Mouse (Mus musculus) kidney, adult 2 months (tissue): ENCODE data around the gene Gatd1. TPM values are rescaled to one million over a fixed set of nuclear protein-coding genes. Genes with fewer than 3 reads are reported as not detected.

Source experiments
- DNase-seq: peaks from one replicate; pipeline ENCODE4 v3.0.0; 2021
- H3K27ac ChIP-seq: fragments of 200-500 bp; 2 replicates; pipeline ENCODE4 v1.5.1; 2012; ENCODE audit warnings: low read depth, low read length, control low read depth, inconsistent platforms; ENCODE audit not compliant: insufficient read depth
- H3K27me3 ChIP-seq: fragments of 200-500 bp; replicated peaks from 2 replicates; pipeline ENCODE4 v1.6.1; 2012; ENCODE audit warnings: mild to moderate bottlenecking, moderate library complexity, low read length, inconsistent platforms; ENCODE audit not compliant: control insufficient read depth, insufficient read depth
- H3K36me3 ChIP-seq: fragments of 200-500 bp; 2 replicates; pipeline ENCODE4 v1.6.1; 2012; ENCODE audit warnings: mild to moderate bottlenecking, moderate library complexity, low read length, inconsistent platforms; ENCODE audit not compliant: control insufficient read depth, insufficient read depth
- H3K4me1 ChIP-seq: fragments of 200-500 bp; 2 replicates; pipeline ENCODE4 v1.6.1; 2011; ENCODE audit warnings: low read length; ENCODE audit not compliant: control insufficient read depth, insufficient read depth
- H3K4me3 ChIP-seq: fragments of 200-500 bp; 2 replicates; pipeline ENCODE4 v1.5.1; 2011; ENCODE audit warnings: mild to moderate bottlenecking, low read depth, low read length, control low read depth; ENCODE audit not compliant: insufficient read depth
- CTCF ChIP-seq: fragments of 200-500 bp; conservative IDR thresholded peaks from 2 replicates; pipeline ENCODE4 v1.5.1; 2011; ENCODE audit warnings: low read depth, mild to moderate bottlenecking, control low read depth, low read length, moderate library complexity, mixed read lengths; ENCODE audit not compliant: insufficient read depth, insufficient read length
- POLR2A ChIP-seq: fragments of 200-500 bp; IDR thresholded peaks from one replicate; pipeline ENCODE4 v1.6.1; 2011; ENCODE audit warnings: low read depth, low read length, control low read depth
- WGBS: fragments of 180-500 bp; shearing (Covaris S2); methylation state at CpG from one replicate; pipeline ENCODE4 v1.1.7; 2018; 5-methylcytosine and 5-hydroxymethylcytosine counted together
- polyA plus RNA-seq: library from polyadenylated mRNA; depleted of rRNA; stranded (reverse); fragments of >200 nt; gene quantifications from 2 replicates; pipeline ENCODE4 v1.2.3, GENCODE M21; 2012

The Gatd1 gene
- polyA plus RNA-seq, 1 experiment = 51.7 TPM

DNA sequence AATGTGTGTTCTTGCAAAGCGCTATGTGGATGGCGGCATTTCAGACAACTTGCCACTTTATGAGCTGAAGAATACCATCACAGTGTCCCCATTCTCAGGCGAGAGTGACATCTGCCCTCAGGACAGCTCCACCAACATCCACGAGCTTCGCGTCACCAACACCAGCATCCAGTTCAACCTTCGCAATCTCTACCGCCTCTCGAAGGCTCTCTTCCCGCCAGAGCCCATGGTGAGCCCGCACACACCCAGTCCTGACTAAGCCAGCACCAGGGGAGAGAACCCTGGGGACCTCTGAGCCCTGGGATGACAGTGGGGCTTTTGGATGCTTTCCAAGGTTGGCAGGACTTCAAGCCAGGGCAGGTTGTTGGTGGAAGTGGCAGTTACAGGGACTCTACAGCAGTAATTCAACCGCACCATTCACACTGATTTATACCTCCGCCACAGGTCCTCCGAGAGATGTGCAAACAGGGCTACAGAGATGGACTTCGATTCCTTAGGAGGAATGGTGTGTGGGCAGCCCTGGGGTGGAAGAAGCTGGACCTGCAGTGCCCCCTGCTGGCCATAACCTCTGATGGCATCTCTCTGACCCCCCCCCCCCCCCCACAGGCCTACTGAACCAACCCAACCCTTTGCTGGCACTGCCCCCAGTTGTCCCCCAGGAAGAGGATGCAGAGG, 44.2 kb upstream of the Gatd1 start:
- 71% methylated on average over 15 of the region's 15 CpGs for WGBS

DNA sequence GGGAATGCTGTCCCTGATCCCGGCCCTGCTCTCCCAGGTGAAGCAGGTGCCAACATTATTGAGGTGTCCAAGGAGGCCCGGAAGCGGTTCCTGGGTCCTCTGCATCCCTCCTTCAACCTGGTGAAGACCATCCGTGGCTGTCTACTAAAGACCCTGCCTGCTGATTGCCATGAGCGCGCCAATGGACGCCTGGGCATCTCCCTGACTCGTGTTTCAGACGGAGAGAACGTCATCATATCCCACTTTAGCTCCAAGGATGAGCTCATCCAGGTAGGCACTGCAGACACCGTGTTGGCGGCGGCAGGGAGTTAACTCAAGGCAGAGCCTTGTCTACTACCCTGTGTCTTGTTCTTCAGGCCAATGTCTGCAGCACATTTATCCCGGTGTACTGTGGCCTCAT, 43.3 kb upstream of the Gatd1 start:
- 94% methylated on average over 14 of the region's 14 CpGs for WGBS
- DNase-seq = no peak
- Histone ChIP-seq H3K4me3 (no peak overlapping the region), H3K4me1 (peaks cover 12% of the 10 kb centered on the region), H3K27ac (no peak overlapping the region), H3K36me3 (no peaks in the 10 kb centered on the region), H3K27me3 (no peaks in the 10 kb centered on the region)
- TF ChIP-seq CTCF (no peak), POLR2A (no peak)

More for the DNA sequence above, 44.2 kb upstream of the Gatd1 start:
- Histone ChIP-seq H3K27me3 (no peaks in the 10 kb centered on the region), H3K4me3 (no peak overlapping the region), H3K36me3 (no peaks in the 10 kb centered on the region), H3K27ac (no peak overlapping the region), H3K4me1 (peaks cover 16% of the 10 kb centered on the region)
- TF ChIP-seq POLR2A = no peak
- peak; percentile 63 for TF ChIP-seq CTCF
- DNase-seq = peak; percentile 75

DNA sequence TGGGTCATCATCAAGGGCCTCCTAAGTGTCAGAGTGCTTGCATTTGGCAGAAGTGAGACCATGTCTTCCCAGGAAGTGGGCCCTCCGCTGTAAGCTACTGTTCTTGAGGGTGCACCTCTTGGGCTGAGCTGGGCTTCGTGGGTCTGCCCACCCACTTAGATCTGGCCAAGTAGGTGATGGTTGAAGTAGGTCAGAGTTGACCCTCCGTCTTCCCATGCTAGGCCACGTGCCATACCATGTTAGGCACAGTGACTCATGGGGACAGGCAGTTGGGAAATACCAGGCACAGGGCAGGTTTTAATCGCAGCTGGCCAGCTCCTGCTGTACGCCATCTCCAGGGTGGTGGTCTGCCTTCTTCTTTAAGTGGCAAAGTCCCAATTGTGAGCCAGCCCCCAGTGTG, 42.8 kb upstream of the Gatd1 start:
- DNase-seq = no peak
- Histone ChIP-seq H3K4me1 (peaks cover 12% of the 10 kb centered on the region), H3K36me3 (no peaks in the 10 kb centered on the region), H3K4me3 (no peak overlapping the region), H3K27me3 (no peaks in the 10 kb centered on the region), H3K27ac (peak overlapping the region; percentile 93)
- TF ChIP-seq CTCF = no peak
- no peak for TF ChIP-seq POLR2A
- 68% methylated on average over 6 of the region's 6 CpGs for WGBS

DNA sequence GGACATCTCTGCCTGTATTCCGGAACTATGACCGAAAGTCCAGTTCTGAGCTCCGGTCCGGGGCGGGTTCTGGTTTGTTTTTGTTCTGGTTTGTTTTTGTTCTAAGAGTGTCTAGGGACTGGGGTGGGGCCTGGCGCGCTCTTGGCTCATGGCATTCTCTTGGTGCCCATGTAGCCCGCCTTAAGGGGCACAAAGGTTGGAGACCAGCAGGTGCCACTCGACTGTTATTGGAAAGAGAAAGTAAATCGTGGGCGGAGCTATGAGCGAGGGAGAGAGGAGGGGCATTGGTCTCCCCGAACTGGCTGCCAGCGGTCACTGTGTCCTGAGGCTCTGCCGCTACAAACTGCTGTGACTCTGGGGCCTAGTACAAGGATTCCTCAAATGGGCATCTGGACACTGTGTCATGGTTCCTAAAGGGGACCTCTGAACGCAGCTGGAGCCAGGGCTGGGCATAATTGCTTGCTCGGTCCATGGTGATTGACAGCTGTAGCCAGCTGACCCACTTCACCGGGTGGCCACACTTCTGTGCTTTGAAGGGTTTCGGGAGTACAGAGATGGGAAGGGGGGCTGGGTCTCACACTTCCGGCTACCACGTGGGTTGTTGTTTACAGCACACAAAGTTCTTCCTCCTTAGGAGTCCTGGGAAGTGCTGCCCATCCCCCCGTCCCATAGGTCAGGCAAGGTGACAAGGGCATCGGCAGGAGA, 41.8 kb upstream of the Gatd1 start:
- peak overlapping the region; percentile 93 for H3K27ac ChIP-seq
- H3K36me3 ChIP-seq = no peaks in the 10 kb centered on the region
- H3K27me3 ChIP-seq = no peaks in the 10 kb centered on the region
- DNase-seq = peak; percentile 95
- H3K4me3 ChIP-seq = peak overlapping the region; percentile 97
- no peak for TF ChIP-seq CTCF
- under 1% methylated on average over 23 of the region's 23 CpGs for WGBS
- H3K4me1 ChIP-seq = peaks cover 12% of the 10 kb centered on the region

GRCm38 (mm10) chr7:141454967-141455551, 41.1 kb upstream of the Gatd1 start, which contains the start of gene Pnpla2:
Gene Pnpla2, plus strand, starts transcription at chr7:141455198.
- H3K27ac ChIP-seq = peak within 1 kb of the TSS; percentile 93
- DNase-seq = peak; percentile 97
- H3K4me3 ChIP-seq = peak within 1 kb of the TSS; percentile 97
- H3K36me3 ChIP-seq = no peaks in the 10 kb centered on the region
- no peaks in the 10 kb centered on the region for H3K27me3 ChIP-seq
- H3K4me1 ChIP-seq = peaks cover 12% of the 10 kb centered on the region
- TF ChIP-seq CTCF = no peak
- peak; percentile 90 for TF ChIP-seq POLR2A
- under 1% methylated on average over 45 of the region's 45 CpGs for WGBS

DNA sequence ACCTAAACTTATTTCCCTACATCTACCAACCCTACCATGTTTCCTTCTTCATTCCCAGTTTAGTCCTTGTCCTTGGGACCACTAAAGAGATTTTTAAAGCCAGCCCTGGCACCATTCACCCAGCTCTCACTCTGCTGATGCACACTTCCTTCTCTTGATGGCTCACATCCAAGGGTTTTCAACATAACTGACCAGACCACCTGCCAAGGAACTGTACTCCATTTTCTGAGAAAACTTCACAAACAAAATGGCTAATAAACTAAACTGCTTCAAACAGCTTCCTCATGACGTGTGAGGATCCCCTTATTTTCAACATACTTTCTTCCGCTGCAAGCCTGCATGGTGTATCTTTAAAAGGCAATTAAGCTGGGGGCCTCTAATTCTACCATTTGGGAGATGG, 39.7 kb upstream of the Gatd1 start:
- TF ChIP-seq POLR2A (no peak), CTCF (no peak)
- DNase-seq = no peak

GRCm38 (mm10) chr7:141451928-141452327, 38.0 kb upstream of the Gatd1 start:
- Histone ChIP-seq H3K36me3 (peaks cover 2% of the 10 kb centered on the region; the same call in 1 of the 2 replicates), H3K4me3 (no peak overlapping the region), H3K4me1 (peaks cover 14% of the 10 kb centered on the region), H3K27ac (no peak overlapping the region), H3K27me3 (no peaks in the 10 kb centered on the region)
- TF ChIP-seq CTCF (no peak), POLR2A (no peak)
- DNase-seq = no peak

More for the DNA sequence above, 39.7 kb upstream of the Gatd1 start:
- WGBS = 78% methylated on average over 2 of the region's 2 CpGs
- Histone ChIP-seq H3K27me3 (no peaks in the 10 kb centered on the region), H3K27ac (no peak overlapping the region), H3K4me1 (peaks cover 13% of the 10 kb centered on the region), H3K4me3 (no peak overlapping the region), H3K36me3 (peaks cover 1% of the 10 kb centered on the region; the same call in 1 of the 2 replicates)
